Mouse (Mus musculus) heart, adult 2 months (tissue): Measurements from ENCODE around the gene Hoxb6. TPM values are rescaled to one million over a fixed set of nuclear protein-coding genes. Genes with fewer than 3 reads are reported as not detected.

Experiments used
- DNase-seq, 2 experiments: peaks; one replicate each; pipeline ENCODE4 v3.0.0; 2021
- H3K27ac ChIP-seq: fragments of 200-600 bp; 2 replicates; pipeline ENCODE4 v1.8.1; 2022
- H3K27me3 ChIP-seq: fragments of 200-500 bp; 2 replicates; pipeline ENCODE4 v1.6.1; 2012; ENCODE audit warnings: mild to moderate bottlenecking, low read length, inconsistent platforms, mixed read lengths; ENCODE audit not compliant: control insufficient read depth, insufficient read depth
- H3K36me3 ChIP-seq: fragments of 200-500 bp; 2 replicates; pipeline ENCODE4 v1.6.1; 2012; ENCODE audit warnings: low read length, inconsistent platforms; ENCODE audit not compliant: control insufficient read depth, insufficient read depth
- H3K4me1 ChIP-seq: fragments of 200-500 bp; 2 replicates; pipeline ENCODE4 v1.6.1; 2011; ENCODE audit warnings: low read length; ENCODE audit not compliant: control insufficient read depth, insufficient read depth
- H3K4me3 ChIP-seq: fragments of 200-600 bp; 2 replicates; pipeline ENCODE4 v1.8.1; 2022
- H3K79me2 ChIP-seq: fragments of 200-500 bp; replicated peaks from 2 replicates; pipeline ENCODE4 v1.6.1; 2012; ENCODE audit warnings: mild to moderate bottlenecking, inconsistent platforms, low read length, moderate library complexity, mixed read lengths; ENCODE audit not compliant: control insufficient read depth, insufficient read depth
- H3K9ac ChIP-seq: fragments of 200-500 bp; 2 replicates; pipeline ENCODE4 v1.6.1; 2012; ENCODE audit warnings: low read depth, mild to moderate bottlenecking, control low read depth, inconsistent platforms, low read length, mixed read lengths
- CTCF ChIP-seq: fragments of 200-600 bp; IDR thresholded peaks from 2 replicates; pipeline ENCODE4 v1.8.1; 2022; ENCODE audit warnings: antibody characterized with exemption, mild to moderate bottlenecking, moderate library complexity
- EP300 ChIP-seq: fragments of 200-500 bp; IDR thresholded peaks from 2 replicates; pipeline ENCODE4 v1.6.1; 2011; ENCODE audit warnings: low read depth, low read length, control low read depth; ENCODE audit not compliant: insufficient read depth
- POLR2A ChIP-seq: fragments of 200-500 bp; IDR thresholded peaks from 2 replicates; pipeline ENCODE4 v1.6.1; 2011; ENCODE audit warnings: mild to moderate bottlenecking, low read depth, low read length, control low read depth; ENCODE audit not compliant: insufficient read depth
- WGBS: fragments of 180-500 bp; shearing (Covaris S2); methylation state at CpG from one replicate; pipeline ENCODE4 v1.1.7; 2018; 5-methylcytosine and 5-hydroxymethylcytosine counted together
- intact Hi-C: fragments of 180-260 bp; cut with DNase I; formaldehyde crosslinking; loops from one replicate; pipeline ENCODE4 v1.15.1; 2025
- polyA plus RNA-seq: library from polyadenylated mRNA; depleted of rRNA; stranded (reverse); fragments of >200 nt; gene quantifications from 2 replicates; pipeline ENCODE4 v1.2.3, GENCODE M21; 2012
- total RNA-seq, 2 experiments: library from RNA; stranded (reverse); gene quantifications; 2 replicates each; pipeline ENCODE4 v1.2.3; 2021

The Hoxb6 gene
- total and polyA plus RNA-seq, 3 experiments = not detected

GRCm38 (mm10) chr11:96314671-96315343 lies 22.5 kb downstream of the Hoxb6 start:
- DNase-seq = peak; percentile 46 to 48
- intact Hi-C loops = loop anchor here (1.0 to 2.0 kb wide), 2 partner anchors 26 to 38 kb away; no protein-coding TSS in a partner anchor
- Histone ChIP-seq H3K36me3 (no peaks in the 10 kb centered on the region), H3K27ac (peak overlapping the region; percentile 69), H3K79me2 (no peaks in the 10 kb centered on the region), H3K9ac (peak overlapping the region; percentile 37), H3K27me3 (peaks cover 12% of the 10 kb centered on the region), H3K4me3 (peak overlapping the region; percentile 39), H3K4me1 (no peaks in the 10 kb centered on the region)
- WGBS = 7% methylated on average over 34 of the region's 34 CpGs
- TF ChIP-seq POLR2A (no peak), CTCF (no peak), EP300 (no peak)

DNA sequence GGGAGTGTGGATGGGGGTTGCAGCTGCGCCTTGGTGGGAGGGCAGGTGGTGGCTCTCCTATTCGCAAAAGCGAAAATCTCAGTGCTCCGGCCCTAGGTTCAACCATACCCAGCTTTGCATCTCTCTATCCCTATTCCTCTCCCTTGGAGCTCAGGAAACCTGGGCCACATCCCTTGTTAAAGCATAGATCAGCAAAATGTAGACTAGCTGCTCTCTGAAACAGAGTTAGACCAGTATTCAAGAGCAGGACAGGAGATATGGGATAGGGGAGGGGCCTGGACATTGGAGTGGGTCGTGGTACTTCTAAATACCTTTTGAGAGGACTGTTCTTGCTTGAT lies 23.0 kb downstream of the Hoxb6 start:
- TF ChIP-seq POLR2A (no peak), EP300 (no peak), CTCF (no peak)
- intact Hi-C loops = loop anchor here (2.0 kb wide), 1 partner anchor 37 kb away; no protein-coding TSS in a partner anchor

DNA sequence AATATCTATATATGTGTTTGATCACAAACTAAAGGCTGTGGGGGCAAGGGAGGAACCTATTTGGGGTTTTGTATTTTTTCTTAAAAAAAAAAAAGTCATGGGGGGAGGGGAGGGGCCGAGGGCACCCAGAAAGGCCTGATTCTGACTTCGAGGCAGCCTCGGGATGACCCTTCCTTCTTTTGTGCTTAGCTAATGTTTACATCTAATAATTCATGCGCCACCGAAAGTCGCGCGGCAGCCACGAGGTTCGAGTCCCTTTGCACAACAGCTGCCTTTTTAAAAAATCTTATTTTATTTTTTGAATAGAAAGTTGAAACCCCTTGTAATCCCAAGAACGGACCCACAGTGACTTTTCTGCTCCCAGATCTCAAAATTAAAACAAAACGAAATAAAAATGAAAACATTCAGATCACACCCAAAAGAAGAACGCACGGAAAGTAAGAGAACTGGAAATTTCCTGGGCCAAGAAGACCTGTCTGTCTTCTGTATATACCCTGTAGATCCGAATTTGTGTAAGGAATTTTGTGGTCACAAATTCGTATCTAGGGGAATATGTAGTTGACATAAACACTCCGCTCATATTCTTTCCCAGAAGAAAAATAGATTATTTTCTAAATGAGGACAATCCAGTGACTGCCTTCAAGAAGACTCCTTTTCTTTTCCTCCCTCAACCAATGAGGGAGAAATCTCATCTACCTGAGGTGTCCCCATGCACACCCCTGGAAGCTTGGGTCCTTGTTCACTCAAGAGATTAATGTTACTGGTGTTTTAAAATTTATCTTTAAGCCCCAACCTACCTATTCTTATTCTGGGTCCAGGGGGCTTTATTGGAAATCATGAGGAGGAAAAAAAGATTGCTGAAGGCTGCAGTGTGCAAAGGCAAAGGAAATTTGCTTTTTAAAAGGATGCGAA lies 24.7 kb downstream of the Hoxb6 start:
- 22% methylated on average over 18 of the region's 18 CpGs for WGBS
- H3K79me2 ChIP-seq = no peaks in the 10 kb centered on the region
- no peak overlapping the region for H3K9ac ChIP-seq
- no peak for DNase-seq
- TF ChIP-seq EP300 (no peak), CTCF (no peak), POLR2A (no peak)
- no peak overlapping the region for H3K27ac ChIP-seq
- no peaks in the 10 kb centered on the region for H3K4me1 ChIP-seq
- intact Hi-C loops = no loop called here
- no peak overlapping the region for H3K4me3 ChIP-seq
- no peaks in the 10 kb centered on the region for H3K36me3 ChIP-seq
- peaks cover 15% of the 10 kb centered on the region for H3K27me3 ChIP-seq

More for the DNA sequence above, 23.0 kb downstream of the Hoxb6 start:
- Histone ChIP-seq H3K27me3 (peaks cover 15% of the 10 kb centered on the region), H3K4me1 (no peaks in the 10 kb centered on the region), H3K4me3 (peak overlapping the region; percentile 39), H3K27ac (peak overlapping the region; percentile 69), H3K79me2 (no peaks in the 10 kb centered on the region), H3K9ac (no peak overlapping the region), H3K36me3 (no peaks in the 10 kb centered on the region)
- no peak for DNase-seq
- 19% methylated on average over 5 of the region's 5 CpGs for WGBS

- Histone ChIP-seq H3K79me2 (no peaks in the 10 kb centered on the region), H3K27ac (peak within 1 kb of the TSS; percentile 74), H3K27me3 (peaks cover 15% of the 10 kb centered on the region), H3K9ac (peak within 1 kb of the TSS; percentile 49), H3K36me3 (no peaks in the 10 kb centered on the region), H3K4me1 (no peaks in the 10 kb centered on the region), H3K4me3 (peak within 1 kb of the TSS; percentile 51)
- WGBS = 13% methylated on average over 28 of the region's 28 CpGs
- intact Hi-C loops = no loop called here
- TF ChIP-seq POLR2A (no peak), CTCF (no peak), EP300 (no peak)
- DNase-seq = no peak
Observed at GRCm38 (mm10) chr11:96317608-96318367, 25.5 kb downstream of the Hoxb6 start, which contains the start of gene Hoxb4. TSS of gene Hoxb4 (plus strand) at chr11:96318267.

- intact Hi-C loops = no loop called here
Observed at GRCm38 (mm10) chr11:96318368-96319070, 26.2 kb downstream of the Hoxb6 start.

More at GRCm38 (mm10) chr11:96318368-96319070, 26.2 kb downstream of the Hoxb6 start:
- Histone ChIP-seq H3K36me3 (no peaks in the 10 kb centered on the region), H3K9ac (peak overlapping the region; percentile 49), H3K4me1 (no peaks in the 10 kb centered on the region), H3K4me3 (peak overlapping the region; percentile 51), H3K79me2 (no peaks in the 10 kb centered on the region), H3K27ac (peak overlapping the region; percentile 74), H3K27me3 (peaks cover 15% of the 10 kb centered on the region)
- 2% methylated on average over 40 of the region's 45 CpGs for WGBS
- DNase-seq = peak; percentile 56 to 73
- TF ChIP-seq POLR2A (peak; percentile 42; the same call in 1 of the 2 replicates), EP300 (no peak), CTCF (no peak)
